Mouse (Mus musculus) C2C12 (cell line): ENCODE data around the gene Anxa5. TPM values are rescaled to one million over a fixed set of nuclear protein-coding genes. Genes with fewer than 3 reads are reported as not detected.

Experiments used
- H3K27me3 ChIP-seq: one replicate; pipeline ENCODE4 v1.6.1; 2011; ENCODE audit not compliant: control insufficient read depth, insufficient read depth, insufficient read length
- H3K36me3 ChIP-seq: one replicate; pipeline ENCODE4 v1.6.1; 2011; ENCODE audit not compliant: control insufficient read depth, insufficient read depth
- H3K4me3 ChIP-seq: one replicate; pipeline ENCODE4 v1.5.1; 2011; ENCODE audit warnings: mild to moderate bottlenecking, control low read depth; ENCODE audit not compliant: poor library complexity, insufficient read depth, severe bottlenecking
- H3K79me2 ChIP-seq: one replicate; pipeline ENCODE4 v1.6.1; 2011; ENCODE audit not compliant: control insufficient read depth, insufficient read depth
- H3K79me3 ChIP-seq: one replicate; pipeline ENCODE4 v1.6.1; 2011; ENCODE audit warnings: low read depth, control low read depth
- H3ac ChIP-seq: one replicate; pipeline ENCODE3; 2011; ENCODE audit warnings: low read depth; ENCODE audit not compliant: control insufficient read depth, insufficient read length
- CEBPB ChIP-seq: IDR thresholded peaks from one replicate; pipeline ENCODE4 v1.6.1; 2011; ENCODE audit warnings: low read depth, mild to moderate bottlenecking, control low read depth, moderate library complexity
- CTCF ChIP-seq: IDR thresholded peaks from one replicate; pipeline ENCODE4 v1.5.1; 2011; ENCODE audit not compliant: control insufficient read depth, insufficient read depth, insufficient read length
- FOSL1 ChIP-seq: IDR thresholded peaks from one replicate; pipeline ENCODE4 v1.8.0; 2011; ENCODE audit warnings: mild to moderate bottlenecking, low read length; ENCODE audit not compliant: poor library complexity, insufficient read depth, severe bottlenecking
- MAX ChIP-seq: IDR thresholded peaks from one replicate; pipeline ENCODE4 v1.6.1; 2011; ENCODE audit warnings: mild to moderate bottlenecking, control low read depth
- MYOD1 ChIP-seq: IDR thresholded peaks from one replicate; pipeline ENCODE4 v1.6.1; 2011; ENCODE audit warnings: low read depth; ENCODE audit not compliant: control insufficient read depth, insufficient read length
- MYOG ChIP-seq: IDR thresholded peaks from one replicate; pipeline ENCODE4 v1.6.1; 2011; ENCODE audit not compliant: control insufficient read depth, insufficient read length; ENCODE audit errors: extremely low read depth
- USF1 ChIP-seq: IDR thresholded peaks from one replicate; pipeline ENCODE4 v1.6.1; 2011; ENCODE audit warnings: low read depth, mild to moderate bottlenecking, control low read depth, moderate library complexity
- polyA plus RNA-seq: library from polyadenylated mRNA; unstranded; fragments of >200 nt; fragmentation: generic; extraction: Trizol; gene quantifications from one replicate; pipeline ENCODE4 v1.2.1, GENCODE M21; 2012; ENCODE audit warnings: missing spikeins

The Anxa5 gene
- polyA plus RNA-seq, 1 experiment: 441 TPM

DNA sequence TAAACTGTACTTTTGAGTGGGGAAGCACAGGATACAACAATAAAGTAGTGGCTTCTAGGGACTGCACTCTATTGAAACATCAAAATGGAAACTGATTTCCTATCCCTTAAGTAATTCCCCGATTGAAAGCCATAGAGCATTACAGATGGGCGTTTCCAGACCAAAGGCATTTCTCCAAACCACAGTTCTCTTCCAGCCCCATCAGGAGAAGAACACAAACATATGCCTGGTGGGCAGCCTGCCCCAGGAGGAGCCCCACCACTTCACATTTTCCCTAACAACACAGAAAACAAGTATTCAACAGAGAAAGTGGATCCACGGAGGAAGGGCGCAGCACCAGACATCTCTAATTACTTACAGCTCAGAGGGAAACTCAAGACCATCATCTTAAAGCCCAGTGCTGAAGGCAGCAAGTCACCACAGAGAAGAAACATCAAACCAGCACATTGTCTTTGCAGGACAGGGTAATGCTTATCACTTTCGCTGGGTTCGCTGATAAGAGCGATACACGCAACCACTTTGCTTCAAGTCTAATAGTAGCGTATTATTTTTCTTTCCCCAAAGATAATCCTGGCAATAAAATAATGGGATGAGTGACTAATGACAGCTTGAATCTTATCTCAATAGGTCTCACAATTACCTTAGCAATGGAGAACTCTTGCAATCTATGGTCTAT is 17.2 kb upstream of the Anxa5 start:
- no peaks in the 10 kb centered on the region for H3K79me3 ChIP-seq
- TF ChIP-seq FOSL1 (no peak), USF1 (no peak), MYOG (no peak), CTCF (no peak), MAX (no peak), CEBPB (no peak), MYOD1 (no peak)

DNA sequence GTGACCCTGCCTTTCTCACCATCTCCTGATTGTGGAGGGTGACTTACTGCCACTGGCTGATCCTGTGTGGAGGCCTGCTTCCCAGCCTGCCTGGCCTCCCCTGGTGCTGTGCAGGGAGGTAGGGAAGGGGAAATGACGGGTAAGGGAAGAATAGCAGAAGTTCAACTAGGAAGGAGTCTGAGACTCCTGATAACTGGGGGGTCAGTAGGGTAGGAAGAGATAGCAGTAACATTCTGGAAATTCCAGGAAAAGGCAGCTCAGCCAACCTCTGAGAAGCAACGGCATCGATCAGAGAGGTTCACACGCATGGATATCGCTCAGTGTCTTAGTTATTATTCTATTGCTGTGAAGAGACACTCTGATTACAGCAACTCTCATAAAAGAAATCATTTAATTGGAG is 15.8 kb upstream of the Anxa5 start:
- Histone ChIP-seq H3K36me3 (no peaks in the 10 kb centered on the region), H3K27me3 (no peaks in the 10 kb centered on the region), H3K4me3 (no peak overlapping the region), H3K79me3 (no peaks in the 10 kb centered on the region), H3K79me2 (no peaks in the 10 kb centered on the region), H3ac (no peak overlapping the region)
- TF ChIP-seq USF1 (no peak), MYOG (no peak), MAX (no peak), MYOD1 (no peak), CTCF (no peak), FOSL1 (no peak), CEBPB (no peak)

More for the DNA sequence above, 17.2 kb upstream of the Anxa5 start:
- no peaks in the 10 kb centered on the region for H3K36me3 ChIP-seq
- no peak overlapping the region for H3K4me3 ChIP-seq
- no peaks in the 10 kb centered on the region for H3K27me3 ChIP-seq
- H3ac ChIP-seq: no peak overlapping the region
- H3K79me2 ChIP-seq: no peaks in the 10 kb centered on the region

DNA sequence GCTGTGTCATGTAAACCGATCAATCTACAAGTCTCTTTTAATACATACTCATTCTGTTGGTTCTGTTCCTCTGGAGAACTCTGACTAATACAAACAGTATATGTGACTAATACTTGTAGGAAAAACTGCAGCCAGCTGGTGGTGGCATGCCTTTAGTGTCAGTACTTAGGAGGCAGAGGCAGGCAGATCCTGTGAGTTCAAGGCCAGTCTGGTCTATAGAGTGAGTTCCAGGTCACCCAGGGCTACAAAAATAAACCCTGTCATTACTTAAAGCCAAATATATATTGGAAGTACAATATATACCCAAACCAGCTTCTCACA is 13.9 kb upstream of the Anxa5 start:
- Histone ChIP-seq H3K27me3 (no peaks in the 10 kb centered on the region), H3K79me2 (no peaks in the 10 kb centered on the region), H3K36me3 (no peaks in the 10 kb centered on the region), H3K79me3 (no peaks in the 10 kb centered on the region), H3ac (no peak overlapping the region), H3K4me3 (no peak overlapping the region)
- TF ChIP-seq MYOG (no peak), MAX (no peak), MYOD1 (no peak), FOSL1 (no peak), USF1 (no peak)

DNA sequence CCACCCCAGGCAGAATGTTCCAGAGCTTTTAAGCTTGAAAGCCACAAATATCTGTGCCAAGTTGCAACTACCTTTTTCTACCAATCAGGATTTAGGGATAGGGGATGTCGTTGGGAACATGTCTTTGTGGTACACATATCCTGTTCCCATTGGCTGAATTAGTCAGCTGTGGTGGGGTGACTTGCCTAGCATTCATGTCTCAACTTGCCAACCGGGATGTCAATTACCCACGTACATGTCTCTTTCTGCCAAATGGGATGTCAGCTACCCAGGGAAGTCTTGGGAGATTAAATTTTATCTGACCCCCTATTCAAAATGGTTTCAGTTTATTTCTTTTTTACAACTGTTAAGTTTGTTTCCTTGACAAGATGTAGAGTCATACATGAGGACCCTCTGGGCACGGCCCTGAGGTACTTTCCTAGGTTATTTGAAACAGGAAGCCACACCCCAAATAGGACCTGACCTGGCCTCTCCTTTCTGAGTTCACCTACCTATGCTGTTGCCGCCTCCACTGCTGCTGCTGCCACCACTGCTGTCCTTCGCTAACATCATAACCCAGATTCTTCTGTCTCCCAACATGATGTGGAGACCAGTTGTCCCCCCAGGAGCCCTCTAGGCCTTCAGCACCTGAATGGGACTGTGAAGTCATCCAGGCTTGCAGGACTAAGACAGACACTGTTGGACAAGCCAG is 13.3 kb upstream of the Anxa5 start:
- TF ChIP-seq CEBPB: no peak
- TF ChIP-seq MYOG: no peak
- TF ChIP-seq USF1: no peak
- TF ChIP-seq FOSL1: no peak
- TF ChIP-seq CTCF: no peak
- no peak for TF ChIP-seq MAX
- Histone ChIP-seq H3ac (no peak overlapping the region), H3K79me3 (no peaks in the 10 kb centered on the region), H3K4me3 (no peak overlapping the region), H3K36me3 (no peaks in the 10 kb centered on the region), H3K79me2 (no peaks in the 10 kb centered on the region), H3K27me3 (no peaks in the 10 kb centered on the region)

DNA sequence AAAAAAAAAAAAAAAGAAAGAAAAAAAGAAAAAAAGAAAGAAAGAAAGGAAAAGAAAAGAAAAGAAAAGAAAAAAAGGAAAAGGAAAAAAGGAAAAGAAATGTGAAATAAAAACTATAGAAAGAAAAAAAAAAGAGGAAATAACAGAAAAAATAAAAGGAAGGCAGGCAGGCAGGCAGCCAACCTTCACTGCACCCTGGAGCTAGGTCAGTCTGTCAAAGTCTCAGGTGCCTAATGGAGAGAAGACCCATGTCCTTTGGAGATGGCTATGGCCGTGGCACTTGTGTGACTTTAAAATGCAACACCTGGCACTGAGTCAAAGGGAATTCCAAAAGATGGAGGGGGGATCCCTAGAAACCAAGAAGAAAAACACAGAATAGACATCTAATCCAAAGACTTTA is 12.7 kb upstream of the Anxa5 start:
- Histone ChIP-seq H3K79me3 (no peaks in the 10 kb centered on the region), H3K79me2 (no peaks in the 10 kb centered on the region), H3K36me3 (no peaks in the 10 kb centered on the region), H3K27me3 (no peaks in the 10 kb centered on the region), H3ac (no peak overlapping the region), H3K4me3 (no peak overlapping the region)
- TF ChIP-seq CEBPB (no peak), MYOD1 (no peak), USF1 (no peak), FOSL1 (no peak), MAX (no peak), MYOG (no peak), CTCF (no peak)

DNA sequence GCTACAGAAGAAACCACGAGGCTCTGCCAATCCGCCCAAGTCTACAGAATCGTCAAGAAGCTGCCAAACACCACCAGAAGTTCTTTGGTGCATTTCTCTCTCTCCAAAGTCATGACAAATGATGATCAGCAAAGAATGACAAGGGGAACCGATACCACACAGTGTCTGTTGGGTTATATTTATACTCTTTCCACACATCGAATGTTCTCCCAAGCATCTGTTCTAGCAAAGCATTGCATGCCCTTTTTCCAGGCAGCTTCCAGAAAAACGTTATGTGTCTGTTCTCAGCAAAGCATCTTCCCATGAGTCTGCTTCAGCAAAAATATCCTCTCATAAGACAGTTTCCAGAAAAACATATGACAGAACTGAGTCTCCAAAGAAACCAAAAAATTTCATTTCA is 11.2 kb upstream of the Anxa5 start:
- Histone ChIP-seq H3K36me3 (no peaks in the 10 kb centered on the region), H3K27me3 (no peaks in the 10 kb centered on the region), H3K4me3 (no peak overlapping the region), H3K79me2 (no peaks in the 10 kb centered on the region), H3K79me3 (no peaks in the 10 kb centered on the region), H3ac (no peak overlapping the region)
- TF ChIP-seq MAX: no peak
- TF ChIP-seq FOSL1: no peak
- no peak for TF ChIP-seq CEBPB
- no peak for TF ChIP-seq MYOG
- no peak for TF ChIP-seq USF1
- no peak for TF ChIP-seq CTCF
- TF ChIP-seq MYOD1: no peak
